ENCODE assay signal across 8 mouse cellular contexts in genomic region chr10:30199501-30199900, GRCm38 (mm10). TPM values are rescaled to one million over a fixed set of nuclear protein-coding genes. Genes with fewer than 3 reads are reported as not detected.
DNase-seq lines count a peak whose midpoint lies in the region; ATAC-seq lines count a peak whose summit lies in the region.

No protein-coding gene starts in this region.

- H3K4me1 ChIP-seq in embryonic facial prominence, embryonic 12.5 days, result peaks cover 9% of the 10 kb centered on the region
- peaks cover 13% of the 10 kb centered on the region for H3K4me1 ChIP-seq in limb, embryonic 12.5 days (replicated peaks)

- DNase-seq in thymus, postnatal 14 days, result peak; percentile 6
- DNase-seq in thymus, postnatal 36 days, result no peak
- peak; percentile 8 for DNase-seq in retina, postnatal 1 day
- DNase-seq in left cerebral cortex, postnatal 4 days, result no peak
- no peak for DNase-seq in urinary bladder, adult 2 months (ENCODE audit: low spot score)

- WGBS in embryonic facial prominence, embryonic 12.5 days, result 67% methylated on average over 5 of the region's 5 CpGs
- 60% methylated on average over 5 of the region's 5 CpGs for WGBS in limb, embryonic 12.5 days

- H3K9ac ChIP-seq in embryonic facial prominence, embryonic 12.5 days, result peak overlapping the region; percentile 81; the same call in 1 of the 2 replicates
- H3K9ac ChIP-seq in limb, embryonic 12.5 days (replicated peaks), result peak overlapping the region; percentile 81; the same call in 1 of the 2 replicates

- H3K4me3 ChIP-seq in embryonic facial prominence, embryonic 12.5 days, result peak overlapping the region; percentile 92
- peak overlapping the region; percentile 86 for H3K4me3 ChIP-seq in limb, embryonic 12.5 days (replicated peaks)

- ATAC-seq in embryonic facial prominence, embryonic 12.5 days (ENCODE audit: insufficient number of reproducible peaks, insufficient read depth, low FRiP score, low TSS enrichment), result no peak
- ATAC-seq in limb, embryonic 12.5 days (ENCODE audit: insufficient number of reproducible peaks, insufficient read depth, low FRiP score, low TSS enrichment, low read depth), result no peak
- no peak for ATAC-seq in frontal cortex, adult (ENCODE audit: low TSS enrichment)

- H3K4me2 ChIP-seq in embryonic facial prominence, embryonic 12.5 days (replicated peaks), result peak overlapping the region; percentile 75
- peak overlapping the region; percentile 66 for H3K4me2 ChIP-seq in limb, embryonic 12.5 days

- H3K27ac ChIP-seq in embryonic facial prominence, embryonic 12.5 days, result no peak overlapping the region
- no peak overlapping the region for H3K27ac ChIP-seq in limb, embryonic 12.5 days

- intact Hi-C loops in left cerebral cortex, postnatal 4 days (cut with DNase I), result no loop called here

- H3K9me3 ChIP-seq in embryonic facial prominence, embryonic 12.5 days, result no peaks in the 10 kb centered on the region
- H3K9me3 ChIP-seq in limb, embryonic 12.5 days, result no peaks in the 10 kb centered on the region

- no peaks in the 10 kb centered on the region for H3K36me3 ChIP-seq in embryonic facial prominence, embryonic 12.5 days
- no peaks in the 10 kb centered on the region for H3K36me3 ChIP-seq in limb, embryonic 12.5 days

- H3K27me3 ChIP-seq in embryonic facial prominence, embryonic 12.5 days, result no peaks in the 10 kb centered on the region
- H3K27me3 ChIP-seq in limb, embryonic 12.5 days, result no peaks in the 10 kb centered on the region

RNA-seq across cellular contexts. Expression of gene Cenpw, which starts 0.9 kb away (rescaled TPM):
- 45.0 and 45.1 TPM in 2 replicates for polyA plus RNA-seq in embryonic facial prominence, embryonic 12.5 days (2016; fragmentation: Nextera tagmentation; extraction: Ambion mirVana)
- polyA plus RNA-seq in limb, embryonic 12.5 days (2016; fragmentation: Nextera tagmentation; extraction: Ambion mirVana), result 52.3 and 57.6 TPM in 2 replicates
- total RNA-seq in left cerebral cortex, postnatal 4 days (2021), result 1 to 10 TPM; 5.3 to 5.8 TPM
- 1.6 and 1.8 TPM in 2 replicates for polyA plus RNA-seq in urinary bladder, adult 2 months (2012; rRNA removed)

Comparison
In these comparisons a context has a peak if more than half of its experiments do, and no peak if none do; other contexts are left out.
1. DNase-seq: peak in thymus, postnatal 14 days (single experiment) and retina, postnatal 1 day (single experiment); none in thymus, postnatal 36 days (0 of 2), left cerebral cortex, postnatal 4 days (single experiment) and urinary bladder, adult 2 months (single experiment).
2. RNA of gene Cenpw, which starts 0.9 kb away (polyA plus RNA-seq): 52.3 to 57.6 TPM in limb, embryonic 12.5 days and 45.0 to 45.1 TPM in embryonic facial prominence, embryonic 12.5 days; 1.6 to 1.8 TPM in urinary bladder, adult 2 months; every median in the first group is over 10 times any median in the second.